Mouse (Mus musculus): Measurements from ENCODE around the gene Tmc8. TPM values are rescaled to one million over a fixed set of nuclear protein-coding genes. Genes with fewer than 3 reads are reported as not detected.
"Not testable (repeated sequence)": the region's sequence is repeated elsewhere in the genome, so short reads cannot be mapped to it uniquely, and the experiment has no call there.

Tmc8 gene
- total RNA-seq, 4 experiments from 2014 or later: 1.5 to 3.3 (median 3.0) TPM

DNA sequence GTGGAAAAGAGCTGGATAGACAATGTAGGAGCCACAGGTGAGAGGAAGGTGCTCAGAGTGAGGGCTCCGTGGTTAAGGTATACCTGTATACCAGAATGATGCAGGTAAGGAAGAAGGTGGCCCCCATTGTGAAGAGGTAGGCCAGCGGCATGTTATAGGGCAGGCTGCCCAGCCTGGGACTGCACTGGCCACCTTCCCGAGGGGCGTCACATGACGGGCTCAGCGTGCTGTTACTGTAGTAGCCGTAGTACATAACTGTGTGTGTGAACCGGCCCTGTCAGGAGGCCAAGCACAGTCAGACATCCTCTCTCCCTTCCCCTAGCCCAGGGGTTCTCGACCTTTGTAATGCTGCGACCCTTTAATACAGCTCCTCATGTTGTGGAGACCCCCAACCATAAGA is 7.0 kb upstream of the Tmc8 start:
- DNase-seq: no peak

GRCm38 (mm10) chr11:117775540-117775939 is 6.3 kb upstream of the Tmc8 start:
- DNase-seq: no peak

DNA sequence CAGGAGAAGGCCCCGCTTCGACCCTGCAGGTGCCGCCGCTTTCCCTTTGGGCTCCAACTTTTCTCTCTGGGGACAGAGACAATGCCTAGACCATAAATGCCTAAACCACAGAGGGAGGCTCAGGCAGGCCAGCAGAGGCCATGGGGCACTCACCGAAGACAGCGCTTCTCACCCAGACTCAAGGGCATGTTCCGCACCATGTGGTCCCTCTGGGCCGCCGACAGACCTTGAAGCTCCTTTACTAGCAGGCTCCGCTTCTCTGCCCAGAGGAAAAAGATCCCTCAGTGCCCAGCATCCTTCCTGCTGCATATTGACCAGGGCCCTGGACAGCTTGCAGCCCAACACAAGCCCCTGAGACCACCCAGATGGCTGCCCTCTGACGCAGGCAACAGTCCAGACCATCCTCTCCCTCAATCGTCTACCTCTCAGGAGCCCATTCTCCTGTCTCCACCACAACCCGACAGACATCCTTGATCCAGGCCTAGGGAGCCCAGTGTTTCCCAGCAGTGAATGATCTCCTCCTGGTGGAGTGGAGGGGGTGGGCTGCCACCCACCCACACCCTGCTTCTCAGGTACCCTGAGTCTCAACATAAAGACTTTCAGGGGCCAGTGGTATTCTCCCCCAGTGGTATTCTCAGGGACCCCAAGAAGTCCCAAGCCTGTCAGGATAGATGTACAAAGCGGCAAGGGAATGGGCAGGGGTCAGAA is 5.6 kb upstream of the Tmc8 start:
- peak; percentile 66 for DNase-seq

GRCm38 (mm10) chr11:117777111-117777510 is 4.8 kb upstream of the Tmc8 start:
- DNase-seq: no peak

DNA sequence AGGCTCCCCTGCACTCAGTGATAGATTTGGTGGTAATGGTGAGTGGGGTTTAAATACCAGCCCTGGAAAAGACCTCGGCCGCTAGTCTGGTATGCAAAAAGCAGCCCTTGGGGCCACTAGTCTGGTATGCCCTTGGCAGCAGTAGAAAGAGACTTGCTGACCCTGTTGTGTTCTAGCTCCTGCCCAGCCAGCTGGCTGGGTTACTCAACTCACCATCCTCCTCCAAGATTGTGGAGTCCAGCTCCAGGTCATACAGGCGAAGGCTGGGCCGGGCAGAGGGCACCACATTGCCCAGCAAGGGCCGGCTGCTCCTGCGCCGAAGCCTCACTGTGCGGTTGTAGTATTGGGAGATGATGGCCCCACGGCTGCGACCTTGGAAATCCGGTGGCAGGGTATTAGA is 3.8 kb upstream of the Tmc8 start:
- no peak for DNase-seq

- DNase-seq: no peak
Observed at GRCm38 (mm10) chr11:117778851-117779433, 2.9 kb upstream of the Tmc8 start.

DNA sequence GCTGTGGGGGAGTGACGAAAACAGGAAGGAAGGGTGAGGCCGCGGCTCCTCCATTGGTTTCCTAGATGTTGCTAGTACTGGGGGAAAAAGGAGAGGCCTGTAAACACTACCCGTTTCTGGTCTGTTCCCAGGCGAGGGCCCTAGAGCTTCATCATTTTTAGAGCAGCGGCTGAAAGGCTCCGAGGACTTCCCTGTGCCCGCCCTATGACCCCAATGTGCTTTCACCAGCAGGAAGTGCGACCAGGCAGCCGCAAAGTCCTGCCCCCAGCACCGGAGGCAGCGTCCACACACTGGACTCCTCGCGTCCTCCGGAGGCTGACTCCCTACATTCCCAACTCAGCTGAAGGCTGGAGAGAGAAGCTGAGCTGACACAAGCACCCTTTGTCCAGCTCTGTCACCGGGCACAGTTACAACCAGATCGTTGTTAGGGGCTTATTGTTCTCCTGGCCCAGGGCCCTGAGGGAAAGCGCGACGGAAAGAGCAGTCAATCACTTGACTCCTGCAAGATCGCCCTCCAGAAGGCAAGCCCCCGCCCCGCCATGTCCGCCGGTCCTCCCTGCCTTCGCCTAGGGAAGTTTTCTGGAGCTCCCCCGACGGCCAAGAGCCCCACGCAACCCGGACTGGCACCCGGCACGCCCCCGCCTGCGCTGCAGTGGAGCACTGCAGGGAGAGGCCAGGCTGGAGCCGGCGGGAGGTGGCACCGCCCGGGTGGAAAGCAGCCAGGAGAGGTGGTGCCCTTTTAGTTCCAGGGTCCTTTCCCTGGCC is 2.3 kb upstream of the Tmc8 start:
- DNase-seq: peak; percentile 73

- no peak for DNase-seq
Observed at GRCm38 (mm10) chr11:117780199-117780515, 1.7 kb upstream of the Tmc8 start.

DNA sequence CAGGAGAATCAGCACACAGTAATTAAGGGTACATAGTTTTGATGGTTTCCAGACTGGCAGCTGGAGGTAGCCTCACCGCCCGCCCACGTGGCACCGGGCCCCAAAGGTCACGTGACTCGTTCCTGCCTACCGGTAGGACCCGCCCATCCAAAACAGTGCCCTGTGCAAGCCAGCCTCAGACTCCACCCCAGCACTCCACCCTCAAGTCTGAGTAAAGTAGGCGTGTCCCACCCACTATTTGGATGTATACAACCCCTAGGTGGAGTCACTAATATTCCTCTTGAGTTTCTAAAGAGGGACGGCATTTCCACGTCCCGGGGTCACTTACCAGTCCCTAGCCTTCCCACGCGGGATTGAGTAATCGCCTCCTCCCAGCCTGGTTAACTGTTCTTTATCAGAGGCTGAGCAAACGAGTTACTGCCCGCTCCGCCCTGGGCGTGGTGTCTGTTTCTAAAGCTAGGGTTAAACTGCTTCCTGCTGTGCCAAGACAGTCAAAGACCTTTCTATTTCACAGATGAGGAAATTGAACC is 1.2 kb upstream of the Tmc8 start:
- DNase-seq: peak; percentile 92

- DNase-seq: peak; percentile 90
Observed at GRCm38 (mm10) chr11:117781199-117781821, 566 bp upstream of the Tmc8 start.

- DNase-seq: no peak
Observed at GRCm38 (mm10) chr11:117782705-117783034, 794 bp downstream of the Tmc8 start.

DNA sequence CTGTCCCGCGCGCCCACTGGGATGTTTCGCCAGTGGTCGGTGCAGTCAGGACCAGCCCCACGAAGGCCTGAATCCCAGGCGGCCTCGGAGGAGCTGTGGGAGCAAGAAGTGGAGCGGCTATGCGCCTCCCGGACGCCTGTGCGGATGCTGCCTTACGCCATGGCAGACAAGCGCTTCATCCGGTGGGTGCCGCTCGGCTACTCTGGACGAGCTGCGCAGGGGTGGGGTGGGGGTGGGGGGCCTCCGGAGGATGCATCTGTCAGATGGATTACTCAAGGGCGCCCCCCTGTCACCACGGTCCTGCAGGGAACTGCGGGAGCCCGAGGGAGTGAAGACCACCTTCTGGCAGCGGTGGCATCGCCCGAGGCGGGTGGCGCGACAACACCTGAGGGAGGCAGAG is 1.2 kb downstream of the Tmc8 start:
- no peak for DNase-seq

DNA sequence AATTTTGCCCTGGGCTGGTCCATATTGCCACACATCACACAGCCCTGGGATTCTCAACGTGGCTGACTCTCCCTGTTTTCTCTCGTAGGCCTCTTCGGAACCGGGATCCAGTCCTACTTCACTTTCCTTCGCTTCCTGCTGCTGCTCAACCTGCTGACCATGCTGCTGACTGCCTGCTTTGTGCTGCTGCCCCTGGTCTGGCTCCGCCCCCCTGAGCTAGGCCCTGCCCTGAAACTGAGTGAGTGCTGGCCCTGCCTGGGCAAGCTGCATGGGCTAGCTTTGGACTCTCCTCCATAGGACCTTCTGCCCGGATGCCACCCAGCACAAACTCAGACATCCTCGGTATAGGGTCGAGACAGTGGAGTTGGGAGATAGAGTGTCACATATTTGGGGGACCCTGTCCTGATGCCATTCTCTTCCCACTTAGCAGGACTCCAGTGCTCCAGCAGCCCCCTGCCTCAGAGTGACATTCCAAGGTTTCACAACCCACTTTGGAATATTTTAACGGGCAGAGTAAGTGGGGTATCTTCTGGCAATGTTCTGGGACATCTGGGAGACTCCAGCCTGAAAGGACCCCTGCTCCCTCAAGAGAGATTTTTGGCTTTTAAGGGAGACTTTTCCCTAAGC is 1.9 kb downstream of the Tmc8 start:
- no peak for DNase-seq

GRCm38 (mm10) chr11:117786294-117786693 is 4.4 kb downstream of the Tmc8 start:
- no peak for DNase-seq

DNA sequence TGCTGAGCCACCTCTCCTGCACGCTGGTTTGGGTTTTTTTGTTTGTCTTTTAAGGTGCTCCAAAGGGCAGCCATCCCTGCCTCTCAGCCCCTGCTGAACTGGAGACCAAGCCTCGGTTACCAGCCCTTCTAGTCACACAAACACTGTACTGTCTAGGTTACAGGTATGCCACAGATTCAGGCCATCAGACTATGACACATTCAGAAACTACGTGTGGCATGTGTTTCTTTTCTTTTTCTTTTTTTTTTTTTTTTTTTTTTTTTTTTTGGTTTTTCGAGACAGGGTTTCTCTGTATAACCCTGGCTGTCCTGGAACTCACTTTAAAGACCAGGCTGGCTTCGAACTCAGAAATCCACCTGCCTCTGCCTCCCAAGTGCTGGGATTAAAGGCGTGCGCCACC is 6.6 kb downstream of the Tmc8 start:
- DNase-seq: not testable (repeated sequence)

DNA sequence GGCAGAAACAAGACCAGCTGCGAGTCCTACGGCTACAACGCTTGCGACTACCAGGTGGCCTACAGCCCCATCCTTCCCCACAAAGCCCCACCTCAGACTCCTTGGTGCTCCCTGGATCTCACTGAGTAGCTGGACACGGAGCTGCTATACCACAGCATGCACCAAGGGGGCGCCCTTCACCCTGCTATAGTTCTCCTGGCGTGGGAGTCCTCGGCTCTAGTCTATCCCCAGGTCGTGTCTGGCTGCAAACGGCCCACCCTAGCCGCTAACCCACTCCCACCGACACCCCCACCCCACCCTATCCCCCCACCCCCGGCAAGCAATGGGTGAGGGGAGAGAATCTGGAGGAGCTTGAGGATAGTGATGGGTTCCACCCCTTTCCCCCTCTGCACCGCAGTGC is 8.4 kb downstream of the Tmc8 start:
- DNase-seq: no peak

DNA sequence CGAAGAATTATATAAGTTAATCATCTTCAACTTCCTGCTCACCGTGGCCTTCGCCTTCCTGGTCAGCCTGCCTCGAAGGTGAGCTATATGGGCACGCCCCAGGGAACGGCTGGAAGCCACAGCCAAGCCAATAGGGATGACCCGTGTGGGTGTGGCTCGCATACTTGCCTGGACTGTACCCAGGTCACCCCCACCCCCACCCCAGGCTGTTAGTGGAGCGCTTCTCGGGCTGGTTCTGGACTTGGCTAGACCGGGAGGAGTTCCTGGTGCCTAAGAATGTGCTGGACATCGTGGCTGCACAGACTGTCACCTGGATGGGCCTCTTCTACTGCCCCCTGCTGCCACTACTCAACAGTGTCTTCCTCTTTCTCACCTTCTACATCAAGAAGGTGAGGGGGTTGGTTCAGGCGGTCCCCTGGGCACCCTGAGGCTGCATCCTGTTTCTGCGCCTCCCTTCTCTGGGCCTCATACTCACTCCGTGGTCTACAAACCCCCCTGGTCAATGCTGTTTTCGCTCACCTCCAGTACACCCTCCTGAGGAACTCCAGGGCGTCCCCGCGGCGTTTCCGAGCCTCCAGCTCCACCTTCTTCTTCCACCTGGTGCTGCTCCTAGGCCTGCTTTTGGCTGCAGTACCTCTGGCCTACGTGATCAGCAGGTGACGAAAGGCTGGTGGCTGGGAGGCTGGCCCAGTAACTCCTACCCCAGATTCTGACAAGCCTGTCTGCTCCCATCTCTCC is 9.0 kb downstream of the Tmc8 start:
- no peak for DNase-seq

GRCm38 (mm10) chr11:117791441-117791761 is 9.5 kb downstream of the Tmc8 start:
- DNase-seq: no peak

GRCm38 (mm10) chr11:117792281-117792888 is 10.5 kb downstream of the Tmc8 start:
- DNase-seq: no peak

DNA sequence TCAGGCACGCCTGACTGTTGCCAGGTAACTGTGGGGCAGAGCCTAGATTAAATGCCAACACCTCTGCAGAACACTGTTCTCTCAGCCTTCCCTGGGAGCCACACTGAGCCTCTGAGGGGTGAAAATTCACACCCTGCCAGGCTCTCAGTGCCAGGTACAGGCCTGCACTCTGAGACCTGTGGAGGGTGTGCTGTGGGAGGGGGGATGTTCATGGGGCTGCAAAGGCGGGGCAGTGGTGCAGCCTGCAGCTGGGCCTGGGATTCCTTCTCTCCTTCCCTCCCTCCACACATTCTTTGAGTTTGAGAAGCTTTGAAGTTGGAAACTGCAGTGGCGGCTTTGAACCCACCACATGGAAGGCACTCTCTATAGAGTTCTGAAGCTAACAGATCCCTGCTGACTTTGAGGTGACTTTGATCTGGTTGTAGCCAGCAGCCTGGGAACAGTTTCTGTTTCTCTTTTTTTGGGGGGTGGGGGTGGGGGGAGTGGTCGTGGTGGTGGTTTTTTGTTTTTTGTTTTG is 12.2 kb downstream of the Tmc8 start:
- no peak for DNase-seq

DNA sequence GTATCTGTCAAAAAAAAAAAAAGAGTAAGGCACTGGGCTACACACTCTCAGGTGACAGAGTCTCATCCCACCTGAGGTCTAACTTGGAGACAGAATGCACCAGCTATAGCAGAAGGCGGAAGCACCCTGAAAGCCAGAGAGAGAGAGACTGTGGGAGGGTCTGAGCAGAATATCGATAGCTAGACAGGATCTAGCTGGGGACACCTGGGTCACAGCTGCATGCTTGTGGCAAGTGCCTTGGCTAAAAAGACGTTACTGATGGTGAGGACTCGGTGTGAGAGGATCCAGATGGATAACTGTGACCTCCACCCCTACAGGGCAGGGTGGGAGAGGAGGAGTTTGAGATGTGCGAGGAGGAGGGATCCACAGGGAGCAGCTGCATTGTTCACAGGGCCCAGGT is 15.1 kb downstream of the Tmc8 start:
- no peak for DNase-seq
